Mouse (Mus musculus): ENCODE measurements around the gene Dkk2.

GRCm38 (mm10) chr3:132202665-132203064, 117.6 kb downstream of the Dkk2 start:
- no peak for TF ChIP-seq CTCF (IDR thresholded peaks at IDR 0.05; ENCODE audit: control insufficient read depth, insufficient read depth, low read length)
- TF ChIP-seq POLR2A (IDR thresholded peaks at IDR 0.05; ENCODE audit: borderline replicate concordance, control insufficient read depth, low read depth, low read length) = no peak

Data from bone marrow, adult 2 months (tissue).